Mouse (Mus musculus) frontal cortex, postnatal 36 days (tissue): ENCODE results near the gene Nup98.

Source experiments
- DNase-seq, 2 experiments: peaks; one replicate each; pipeline ENCODE4 v3.0.0; 2022; ENCODE audit warnings: low spot score in 2 of 2

Gene Nup98

GRCm38 (mm10) chr7:102117382-102117781 is 92.6 kb downstream of the Nup98 start:
- DNase-seq = no peak

GRCm38 (mm10) chr7:102116579-102117331 is 93.2 kb downstream of the Nup98 start, which contains the start of gene Chrna10:
Gene Chrna10, minus strand, starts transcription at chr7:102116828.
- DNase-seq = no peak

- no peak for DNase-seq
Observed at GRCm38 (mm10) chr7:102113151-102113729, 96.7 kb downstream of the Nup98 start.

- DNase-seq = no peak
Observed at GRCm38 (mm10) chr7:102109746-102110145, 100.2 kb downstream of the Nup98 start.

GRCm38 (mm10) chr7:102109171-102109570 is 100.8 kb downstream of the Nup98 start, which contains the start of gene Art5:
Gene Art5, minus strand, starts transcription at chr7:102109489.
- no peak for DNase-seq

GRCm38 (mm10) chr7:102108206-102108605 is 101.8 kb downstream of the Nup98 start:
- DNase-seq = no peak

- no peak for DNase-seq
Observed at GRCm38 (mm10) chr7:102106700-102107141, 103.3 kb downstream of the Nup98 start.

GRCm38 (mm10) chr7:102104126-102104525 is 105.8 kb downstream of the Nup98 start:
- no peak for DNase-seq

- no peak for DNase-seq
Observed at GRCm38 (mm10) chr7:102103555-102103954, 106.4 kb downstream of the Nup98 start.

GRCm38 (mm10) chr7:102102696-102103095 is 107.3 kb downstream of the Nup98 start:
- no peak for DNase-seq

GRCm38 (mm10) chr7:102102241-102102640 is 107.7 kb downstream of the Nup98 start:
- DNase-seq = no peak

GRCm38 (mm10) chr7:102101487-102101886 is 108.5 kb downstream of the Nup98 start, which contains the start of gene Art1:
Gene Art1, plus strand, starts transcription at chr7:102101743.
- DNase-seq = no peak

GRCm38 (mm10) chr7:102100868-102101267 is 109.1 kb downstream of the Nup98 start:
- DNase-seq = no peak

GRCm38 (mm10) chr7:102099760-102100661 is 110.0 kb downstream of the Nup98 start:
- no peak for DNase-seq

- DNase-seq = peak in 1 of 2 experiments; percentile 38
Observed at GRCm38 (mm10) chr7:102087336-102087735, 122.6 kb downstream of the Nup98 start.

- no peak for DNase-seq
Observed at GRCm38 (mm10) chr7:102084041-102084696, 125.8 kb downstream of the Nup98 start.

GRCm38 (mm10) chr7:102082816-102083215 is 127.2 kb downstream of the Nup98 start, which contains the start of gene Trpc2:
Gene Trpc2, plus strand, starts transcription at chr7:102083116.
- DNase-seq = no peak

GRCm38 (mm10) chr7:102081784-102082183 is 128.2 kb downstream of the Nup98 start:
- DNase-seq = no peak

GRCm38 (mm10) chr7:102080311-102080710 is 129.7 kb downstream of the Nup98 start:
- no peak for DNase-seq

GRCm38 (mm10) chr7:102078517-102078916 is 131.5 kb downstream of the Nup98 start:
- peak; percentile 15 to 47 for DNase-seq

GRCm38 (mm10) chr7:102076714-102077296 is 133.2 kb downstream of the Nup98 start:
- no peak for DNase-seq
